In the genomic region with DNA sequence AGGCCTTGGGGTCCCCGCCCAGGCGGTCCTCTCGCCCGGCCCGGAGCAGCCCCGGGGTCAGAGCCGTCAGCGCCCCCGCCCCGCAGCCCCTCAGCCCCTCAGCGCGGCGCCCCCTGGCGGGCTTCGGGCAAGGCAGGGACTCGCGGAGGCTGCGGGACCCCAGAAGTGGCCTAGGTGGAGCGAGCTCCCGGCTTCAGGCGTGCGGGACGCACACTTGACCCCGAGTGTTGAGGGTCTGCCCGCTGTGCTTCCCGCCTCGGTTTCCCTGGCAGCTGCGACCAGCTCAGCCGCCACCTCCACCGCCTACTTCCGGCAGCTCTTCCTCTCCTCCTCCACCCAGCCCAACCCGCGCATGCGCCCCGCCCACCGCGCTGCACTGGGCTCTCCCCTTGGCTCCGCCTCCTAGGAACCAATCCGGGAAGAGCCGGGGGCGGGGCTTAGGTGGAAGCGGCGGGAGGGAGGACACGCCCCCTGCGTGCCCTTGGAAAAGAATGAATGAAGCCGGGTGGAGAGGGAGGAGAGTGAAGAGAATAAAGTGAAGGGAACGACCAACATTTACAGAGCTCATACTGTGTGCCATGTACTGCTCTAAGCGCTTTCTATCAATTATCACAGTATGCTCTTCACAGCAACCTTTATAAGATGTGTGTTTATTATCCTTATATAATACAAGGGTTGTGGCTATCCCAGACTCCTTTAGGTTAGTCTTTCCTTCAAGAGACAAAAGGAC, we compare ENCODE assay signal across 1 mouse cellular context.
TF ChIP-seq lines count a peak whose summit lies in the region.

A gene (minus strand): TSS at position 320 of the 730 bp plus-strand sequence.

TF ChIP-seq in CH12.LX, 34 proteins besides CTCF, POLR2A, EP300 and RAD21 (continued from another document):
- TF ChIP-seq E2F4 (IDR thresholded peaks at IDR 0.05; ENCODE audit: insufficient replicate concordance, low read depth, low read length): no peak
- TF ChIP-seq KAT2A (IDR thresholded peaks at IDR 0.05; ENCODE audit: insufficient replicate concordance, low read length): no peak
- peak; percentile 48; the same call in 1 of the 2 replicates for TF ChIP-seq MXI1 (IDR thresholded peaks at IDR 0.05; ENCODE audit: low read depth, low read length)
- no peak for TF ChIP-seq TBP (conservative IDR thresholded peaks at IDR 0.05; ENCODE audit: low read depth, low read length)
- no peak for TF ChIP-seq PAX5 (IDR thresholded peaks at IDR 0.05; ENCODE audit: low read length)
- peak; percentile 18; the same call in 1 of the 2 replicates for TF ChIP-seq MEF2A (IDR thresholded peaks at IDR 0.05; ENCODE audit: borderline replicate concordance, low read depth, low read length)
- TF ChIP-seq HCFC1 (IDR thresholded peaks at IDR 0.05; ENCODE audit: low read depth, low read length): peak; percentile 50
- peak; percentile 62; the same call in 1 of the 2 replicates for TF ChIP-seq TCF12 (IDR thresholded peaks at IDR 0.05; ENCODE audit: low read depth, low read length)
- TF ChIP-seq ZKSCAN1 (IDR thresholded peaks at IDR 0.05; ENCODE audit: borderline replicate concordance, low read depth, low read length): no peak
- TF ChIP-seq BHLHE40 (IDR thresholded peaks at IDR 0.05; ENCODE audit: low read depth, low read length): no peak; the same call in 1 of the 2 replicates
- TF ChIP-seq USF2 (conservative IDR thresholded peaks at IDR 0.05; ENCODE audit: low read depth, low read length): no peak
- TF ChIP-seq CHD1 (IDR thresholded peaks at IDR 0.05; ENCODE audit: low read depth, low read length): no peak
- TF ChIP-seq CHD2 (IDR thresholded peaks at IDR 0.05; ENCODE audit: low read length): no peak
- TF ChIP-seq JUN (IDR thresholded peaks at IDR 0.05; ENCODE audit: insufficient read depth, low read depth, low read length): no peak
- peak; percentile 71; the same call in 1 of the 2 replicates for TF ChIP-seq POLR2AphosphoS2 (IDR thresholded peaks at IDR 0.05; ENCODE audit: low read depth, low read length)
- TF ChIP-seq ELF1 (IDR thresholded peaks at IDR 0.05; ENCODE audit: low read depth, low read length): peak; percentile 91
- no peak for TF ChIP-seq MYC (IDR thresholded peaks at IDR 0.05; ENCODE audit: low read depth, low read length)
- TF ChIP-seq SIN3A (IDR thresholded peaks at IDR 0.05; ENCODE audit: low read length): peak; percentile 70
- TF ChIP-seq MAX (IDR thresholded peaks at IDR 0.05; ENCODE audit: low read length): no peak; the same call in 1 of the 2 replicates
- peak; percentile 59; the same call in 1 of the 2 replicates for TF ChIP-seq MAZ (IDR thresholded peaks at IDR 0.05; ENCODE audit: low read depth, low read length)
- TF ChIP-seq SMC3 (IDR thresholded peaks at IDR 0.05; ENCODE audit: low read depth, low read length): peak; percentile 44
- peak; percentile 50; the same call in 1 of the 2 replicates for TF ChIP-seq ZMIZ1 (IDR thresholded peaks at IDR 0.05; ENCODE audit: low read depth, low read length)
- no peak for TF ChIP-seq JUND (conservative IDR thresholded peaks at IDR 0.05; ENCODE audit: low read depth, low read length)
- TF ChIP-seq IRF4 (IDR thresholded peaks at IDR 0.05; ENCODE audit: low read depth, low read length): peak; percentile 33; the same call in 1 of the 2 replicates
- peak; percentile 78 for TF ChIP-seq NELFE (IDR thresholded peaks at IDR 0.05; ENCODE audit: low read depth, low read length)
- no peak for TF ChIP-seq USF1 (IDR thresholded peaks at IDR 0.05; ENCODE audit: low read depth, low read length)
- TF ChIP-seq ZNF384 (IDR thresholded peaks at IDR 0.05; ENCODE audit: low read depth, low read length): no peak
- TF ChIP-seq ZC3H11A (IDR thresholded peaks at IDR 0.05; ENCODE audit: low read depth, low read length): no peak
- no peak for TF ChIP-seq MAFK (IDR thresholded peaks at IDR 0.05; ENCODE audit: insufficient replicate concordance, low read length)
- TF ChIP-seq ETS1 (conservative IDR thresholded peaks at IDR 0.05; ENCODE audit: low read depth, low read length): no peak
